Mouse (Mus musculus): ENCODE results near the gene Tmprss13. TPM values are rescaled to one million over a fixed set of nuclear protein-coding genes. Genes with fewer than 3 reads are reported as not detected.

The Tmprss13 gene
- polyA plus RNA-seq, 1 experiment: not detected

- WGBS: 62% methylated on average over 9 of the region's 9 CpGs
- DNase-seq (ENCODE audit: low read depth, low spot score): no peak
Observed at GRCm38 (mm10) chr9:45326390-45326789, 7.5 kb downstream of the Tmprss13 start.

- 87% methylated on average over 4 of the region's 4 CpGs for WGBS
- no peak for DNase-seq (ENCODE audit: low read depth, low spot score)
Observed at GRCm38 (mm10) chr9:45328263-45328662, 9.4 kb downstream of the Tmprss13 start.

DNA sequence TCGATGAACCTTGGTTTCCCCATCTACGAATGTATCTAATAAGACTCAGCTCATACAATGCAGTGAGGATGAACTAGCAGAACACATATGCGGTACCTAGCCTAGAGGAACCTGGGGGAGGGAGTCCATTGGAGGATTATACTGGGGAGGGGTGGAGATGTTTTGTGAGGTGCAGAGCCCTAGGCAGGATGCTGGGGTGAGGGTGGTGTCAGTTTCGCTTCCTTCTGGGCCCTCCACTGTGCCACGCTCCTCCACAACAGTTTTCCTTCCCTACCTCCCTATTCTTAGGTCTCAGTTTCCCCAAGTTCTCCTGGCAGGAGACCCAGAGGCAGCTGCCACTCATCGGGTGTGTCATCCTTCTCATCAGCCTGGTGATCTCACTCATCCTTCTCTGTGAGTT is 10.7 kb downstream of the Tmprss13 start:
- 81% methylated on average over 6 of the region's 6 CpGs for WGBS
- no peak for DNase-seq (ENCODE audit: low read depth, low spot score)

DNA sequence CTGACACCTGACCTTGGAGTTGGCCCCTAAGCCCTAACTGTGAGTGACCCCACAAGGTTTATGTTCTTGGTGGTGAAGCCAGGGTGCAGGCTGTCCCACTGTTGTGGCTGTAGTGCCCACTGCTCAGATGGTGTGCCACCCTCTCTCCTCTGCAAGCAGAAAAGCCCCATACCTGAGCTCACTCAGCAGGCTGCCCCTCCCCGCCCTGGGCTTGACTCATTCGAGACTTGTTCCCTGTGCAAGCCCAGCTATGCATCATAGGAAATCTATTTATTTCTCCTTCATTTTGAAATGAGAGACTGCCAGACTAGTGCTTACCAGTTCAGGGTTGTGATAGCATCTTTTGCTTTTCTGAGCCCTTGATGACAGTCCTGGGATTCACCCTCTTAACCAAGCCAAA is 18.5 kb downstream of the Tmprss13 start:
- 70% methylated on average over 2 of the region's 2 CpGs for WGBS
- DNase-seq (ENCODE audit: low read depth, low spot score): no peak

- DNase-seq (ENCODE audit: low read depth, low spot score): no peak
- WGBS: 86% methylated on average over 3 of the region's 3 CpGs
Observed at GRCm38 (mm10) chr9:45343066-45343465, 24.2 kb downstream of the Tmprss13 start.

DNA sequence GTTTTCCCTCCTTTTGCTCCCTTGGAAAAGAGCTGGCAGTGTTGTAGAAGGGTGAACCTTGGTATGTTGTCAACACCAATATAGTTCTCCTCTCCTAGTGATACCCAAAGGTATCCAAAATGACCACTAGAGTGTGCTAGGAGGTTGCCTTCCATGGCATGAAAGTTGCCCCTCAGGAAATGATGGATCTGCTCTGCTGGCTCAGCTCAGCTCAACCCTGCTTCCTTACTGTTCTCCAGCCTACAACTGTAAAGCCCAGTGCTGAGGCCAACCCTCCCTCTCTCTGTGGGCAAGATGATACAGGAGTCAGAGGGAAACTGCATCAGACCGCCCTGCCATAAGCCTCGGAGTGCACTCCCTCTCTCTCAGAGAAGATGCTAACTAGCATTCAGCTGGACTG is 26.6 kb downstream of the Tmprss13 start:
- no peak for DNase-seq (ENCODE audit: low read depth, low spot score)
- 71% methylated on average over 2 of the region's 2 CpGs for WGBS

GRCm38 (mm10) chr9:45346276-45346675 is 27.4 kb downstream of the Tmprss13 start:
- no peak for DNase-seq (ENCODE audit: low read depth, low spot score)
- 70% methylated on average over 6 of the region's 6 CpGs for WGBS

DNA sequence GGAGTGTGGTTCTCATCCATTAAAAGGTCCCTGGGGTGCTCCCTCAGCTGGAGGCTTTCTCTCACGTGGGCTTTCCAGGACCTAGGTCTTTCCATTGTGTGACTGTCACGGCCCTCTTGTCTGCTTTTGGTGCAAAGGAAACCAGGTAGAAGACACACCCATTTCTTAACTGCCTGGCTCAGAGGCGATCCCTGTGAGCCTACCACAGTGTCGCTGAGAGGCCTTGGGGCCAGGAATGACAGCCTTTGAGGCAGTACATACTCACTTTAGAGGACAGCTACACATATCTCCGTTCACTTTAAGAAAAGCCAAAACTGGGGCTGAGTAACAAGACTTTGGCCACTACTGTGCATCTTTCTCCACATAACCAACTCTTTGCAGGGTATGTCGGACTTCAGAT is 29.7 kb downstream of the Tmprss13 start:
- 62% methylated on average over 6 of the region's 6 CpGs for WGBS
- no peak for DNase-seq (ENCODE audit: low read depth, low spot score)

- DNase-seq (ENCODE audit: low read depth, low spot score): no peak
- 37% methylated on average over 4 of the region's 4 CpGs for WGBS
Observed at GRCm38 (mm10) chr9:45349181-45349580, 30.3 kb downstream of the Tmprss13 start.

DNA sequence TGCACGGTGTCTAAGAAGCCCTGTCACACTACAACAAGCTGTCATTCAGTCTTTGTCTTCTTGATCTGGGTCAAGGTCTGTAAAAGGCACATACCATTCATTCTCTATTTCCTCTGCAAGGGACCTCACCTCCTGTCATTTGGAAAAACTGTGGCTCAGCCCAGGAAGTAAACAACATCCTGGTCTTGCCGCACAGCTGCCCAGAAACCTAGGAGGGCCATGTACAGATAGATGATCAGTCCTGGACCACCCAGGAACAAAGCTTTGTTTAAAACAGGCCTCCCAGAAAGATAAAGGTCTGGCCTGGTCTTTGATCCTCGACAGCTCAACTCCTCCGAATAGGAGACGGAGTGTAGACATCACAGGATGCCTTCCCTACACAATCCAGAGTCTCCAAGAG is 31.0 kb downstream of the Tmprss13 start:
- WGBS: 52% methylated on average over 5 of the region's 5 CpGs
- no peak for DNase-seq (ENCODE audit: low read depth, low spot score)

DNA sequence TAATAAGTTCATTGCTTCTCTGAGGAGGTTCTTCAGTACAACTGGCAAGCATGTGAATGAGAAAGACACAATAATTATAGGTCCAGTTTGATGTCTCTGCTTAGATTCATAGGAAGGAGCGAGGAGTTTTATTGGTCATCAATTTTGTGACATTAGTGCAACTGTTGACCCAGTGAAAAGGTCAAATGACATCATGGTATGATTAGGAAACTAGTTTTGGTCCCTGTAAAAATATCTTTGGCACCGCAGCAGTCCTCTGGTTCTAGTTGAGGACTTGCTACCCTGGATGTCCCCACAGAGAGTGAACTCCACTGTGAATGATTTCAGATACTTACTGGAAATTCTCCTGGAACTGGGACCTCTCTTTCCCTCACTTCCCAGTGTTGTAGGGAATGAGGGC is 36.3 kb downstream of the Tmprss13 start:
- 75% methylated on average over 2 of the region's 2 CpGs for WGBS
- DNase-seq (ENCODE audit: low read depth, low spot score): no peak

DNA sequence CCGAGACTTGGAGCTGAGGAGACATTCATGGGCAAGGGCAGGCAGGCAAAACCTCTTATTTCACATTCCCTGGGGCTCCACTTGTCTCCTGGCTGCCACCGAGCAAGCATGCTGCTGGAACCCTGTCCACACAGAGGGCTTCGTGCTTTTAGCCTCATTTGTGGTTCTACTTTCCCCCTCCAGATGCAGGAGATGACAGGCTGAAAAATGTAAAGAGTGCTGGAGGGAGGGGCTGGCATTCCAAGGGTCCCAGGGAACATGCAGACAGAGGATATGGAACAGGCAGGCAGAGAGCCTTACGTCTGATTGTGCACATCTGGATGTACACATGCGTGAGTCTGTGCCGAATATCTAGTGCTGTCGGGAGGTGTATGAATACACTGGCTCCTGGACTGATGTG is 39.5 kb downstream of the Tmprss13 start:
- WGBS: 64% methylated on average over 7 of the region's 7 CpGs

DNA sequence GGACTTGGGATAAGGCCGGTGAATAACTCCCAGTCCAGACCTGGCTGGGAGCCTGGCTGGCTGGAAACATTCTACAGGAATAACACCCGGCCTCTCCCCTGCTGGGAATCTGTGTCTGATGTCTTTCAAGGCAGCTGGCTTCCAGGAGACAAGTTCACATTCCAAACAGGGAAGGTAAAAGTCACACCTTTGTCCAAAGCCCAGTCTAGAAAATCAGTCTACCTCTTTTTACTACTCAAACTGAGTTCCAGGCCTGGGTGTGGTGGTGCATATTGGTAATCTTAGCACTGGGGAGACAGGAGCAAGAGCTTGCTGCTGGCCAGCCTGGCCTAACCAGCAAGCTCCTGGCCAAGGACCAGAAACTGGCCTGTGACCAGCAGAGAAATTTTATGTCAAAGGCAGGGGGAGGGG is 43.2 kb downstream of the Tmprss13 start:
- no peak for DNase-seq (ENCODE audit: low read depth, low spot score)
- WGBS: 19% methylated on average over 2 of the region's 2 CpGs

More for the DNA sequence above, 39.5 kb downstream of the Tmprss13 start:
- DNase-seq (ENCODE audit: low read depth, low spot score): no peak

DNA sequence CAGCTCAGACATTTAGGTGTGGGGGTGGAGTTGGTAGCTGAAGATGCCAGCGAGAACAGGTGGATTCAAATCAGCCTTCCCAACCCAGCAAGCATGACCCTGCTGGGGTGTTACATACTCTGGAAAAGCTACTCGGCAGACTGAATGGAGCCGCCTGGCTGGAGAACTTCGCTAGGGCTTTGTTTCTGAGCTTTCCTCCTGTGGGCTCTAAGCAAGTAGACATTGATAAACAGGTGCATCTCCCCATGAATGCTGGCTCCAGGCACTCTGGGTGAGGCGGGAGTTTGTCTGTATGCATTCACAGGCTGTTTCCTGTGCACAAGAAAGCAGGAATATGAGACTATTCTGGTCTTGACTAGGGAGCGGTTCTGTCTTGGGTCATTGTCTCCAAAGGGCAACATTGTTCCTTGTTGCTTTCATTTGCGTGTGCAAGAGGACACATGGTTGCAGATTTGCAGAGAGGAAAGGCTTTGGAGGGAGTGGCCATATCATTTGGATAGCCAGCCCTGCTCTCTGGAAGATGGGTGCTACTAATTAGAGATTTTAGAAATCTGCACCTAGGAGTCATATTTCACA is 44.8 kb downstream of the Tmprss13 start:
- 71% methylated on average over 7 of the region's 7 CpGs for WGBS
- DNase-seq (ENCODE audit: low read depth, low spot score): no peak

- no peak for DNase-seq (ENCODE audit: low read depth, low spot score)
- WGBS: 81% methylated on average over 8 of the region's 8 CpGs
Observed at GRCm38 (mm10) chr9:45367716-45368115, 48.8 kb downstream of the Tmprss13 start.

DNA sequence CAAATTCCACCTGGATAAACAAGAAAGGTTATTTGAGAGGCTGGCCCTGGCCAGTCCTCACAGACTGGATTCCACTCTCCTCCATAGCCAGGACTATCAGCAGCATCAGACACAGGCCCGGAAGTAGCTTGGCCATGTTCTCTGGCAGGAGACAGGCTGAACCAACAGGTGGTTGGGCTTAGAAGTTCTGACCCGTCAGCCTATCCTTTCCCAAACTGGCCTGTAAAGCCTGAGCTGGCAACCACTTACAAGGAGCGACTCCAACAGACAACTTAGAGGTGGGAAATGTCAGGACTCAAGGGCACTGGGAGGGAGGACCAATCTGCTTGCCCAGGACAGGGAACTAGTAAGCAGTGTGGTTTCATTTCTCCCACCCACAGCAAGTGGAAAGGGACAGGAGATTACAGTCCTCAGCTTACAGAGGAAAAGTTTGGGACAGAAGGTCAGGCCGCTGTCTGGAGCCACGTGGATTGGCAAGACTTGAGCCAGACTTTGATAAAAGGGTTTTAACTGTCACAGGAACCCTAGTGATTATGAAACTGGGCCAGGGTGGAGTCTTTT is 49.5 kb downstream of the Tmprss13 start:
- 61% methylated on average over 5 of the region's 5 CpGs for WGBS
- no peak for DNase-seq (ENCODE audit: low read depth, low spot score)

DNA sequence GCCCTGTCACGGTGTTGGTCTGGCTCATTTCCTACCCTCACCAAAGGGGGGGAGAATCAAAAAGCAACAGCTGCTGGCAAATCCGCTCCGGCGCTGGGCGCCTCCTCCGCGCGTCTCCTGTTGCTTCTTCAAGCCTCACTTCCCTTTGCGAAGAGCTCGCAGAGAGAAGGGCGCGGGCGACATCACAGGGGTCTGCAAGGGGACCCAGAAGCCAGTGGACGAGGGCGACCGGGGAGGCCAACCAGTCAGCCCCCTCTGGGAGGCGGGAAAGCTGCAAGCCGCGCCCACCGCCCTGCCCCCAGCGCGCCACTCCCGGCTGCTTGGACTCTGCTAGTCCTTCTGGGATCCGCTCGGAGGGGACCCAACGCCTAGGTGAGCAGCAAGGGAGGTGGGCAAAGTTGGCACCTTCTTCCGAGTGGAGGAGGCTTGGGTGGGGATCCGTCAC is 51.2 kb downstream of the Tmprss13 start, which contains the start of gene Fxyd6:
Gene Fxyd6, plus strand, starts transcription at position 69 of the 445 bp plus-strand sequence.
- WGBS: under 1% methylated on average over 28 of the region's 28 CpGs
- DNase-seq (ENCODE audit: low read depth, low spot score): no peak

GRCm38 (mm10) chr9:45370616-45371336 is 51.9 kb downstream of the Tmprss13 start:
- WGBS: 23% methylated on average over 25 of the region's 25 CpGs

GRCm38 (mm10) chr9:45371337-45371707 is 52.4 kb downstream of the Tmprss13 start:
- no peak for DNase-seq (ENCODE audit: low read depth, low spot score)
- WGBS: 74% methylated on average over 2 of the region's 2 CpGs

More at GRCm38 (mm10) chr9:45370616-45371336, 51.9 kb downstream of the Tmprss13 start:
- DNase-seq (ENCODE audit: low read depth, low spot score): no peak

DNA sequence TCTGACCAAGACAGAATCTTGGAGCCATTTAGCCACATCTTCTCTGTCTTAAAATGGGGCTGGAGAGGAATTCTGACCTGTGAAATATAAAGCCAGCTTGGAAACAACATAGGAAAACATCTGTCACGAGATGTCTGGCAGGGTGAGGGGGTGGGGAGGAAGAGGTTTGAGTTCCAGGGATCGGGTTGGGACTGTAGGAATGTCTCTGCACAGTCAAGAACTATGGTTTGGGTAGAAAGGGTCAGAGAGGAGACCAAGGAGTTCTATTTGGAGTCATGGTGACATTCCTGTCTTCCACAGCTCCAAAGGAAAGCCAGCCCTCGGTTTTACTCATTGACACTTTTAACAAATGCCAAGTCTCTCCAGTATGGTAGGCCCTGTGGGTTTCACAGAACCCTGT is 55.0 kb downstream of the Tmprss13 start:
- WGBS: 63% methylated on average over 3 of the region's 3 CpGs
- no peak for DNase-seq (ENCODE audit: low read depth, low spot score)

- no peak for DNase-seq (ENCODE audit: low read depth, low spot score)
- WGBS: 84% methylated on average over 6 of the region's 6 CpGs
Observed at GRCm38 (mm10) chr9:45374988-45375502, 56.1 kb downstream of the Tmprss13 start.
